Mouse (Mus musculus): ENCODE measurements around the gene Krt1. TPM values are rescaled to one million over a fixed set of nuclear protein-coding genes. Genes with fewer than 3 reads are reported as not detected.

Gene Krt1
- polyA plus RNA-seq, 1 experiment from 2014 or later, result 0.42 TPM

DNA sequence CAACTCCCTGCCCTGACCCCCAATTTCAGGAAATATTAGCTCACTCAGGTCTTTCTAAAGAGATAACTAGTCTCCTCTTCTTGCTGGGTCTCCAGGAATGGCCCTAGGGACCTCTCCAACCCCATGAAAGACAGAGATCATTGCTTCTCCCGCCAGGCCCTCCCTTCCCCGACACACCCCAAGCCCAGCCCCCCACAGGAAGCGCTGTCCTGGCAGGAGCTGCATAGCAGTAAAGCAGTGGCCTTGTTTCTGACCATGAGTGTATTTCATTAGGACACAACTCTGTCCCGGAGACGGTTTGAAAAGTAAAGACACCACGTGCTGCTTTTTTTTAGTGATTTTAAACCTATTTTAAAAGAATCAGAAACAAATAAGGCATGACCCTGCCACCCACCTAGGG is 17.5 kb downstream of the Krt1 start:
- no peak overlapping the region for H3K4me3 ChIP-seq (ENCODE audit: low read depth, low read length)
- no peak for TF ChIP-seq CTCF (IDR thresholded peaks at IDR 0.05)
- no peak for TF ChIP-seq EP300 (IDR thresholded peaks at IDR 0.05)
- no peaks in the 10 kb centered on the region for H3K36me3 ChIP-seq (ENCODE audit: insufficient read depth, low read length)
- DNase-seq (ENCODE audit: low spot score) (no peak), ATAC-seq (no peak)
- H3K9me3 ChIP-seq (ENCODE audit: low read length), result no peaks in the 10 kb centered on the region
- WGBS, result 25% methylated on average over 6 of the region's 6 CpGs
- no peaks in the 10 kb centered on the region for H3K27me3 ChIP-seq (replicated peaks; ENCODE audit: insufficient read depth, low read length)
- no peaks in the 10 kb centered on the region for H3K4me1 ChIP-seq (ENCODE audit: insufficient read depth, low read depth, low read length)
- no peak overlapping the region for H3K27ac ChIP-seq (ENCODE audit: low read length)
- no peak overlapping the region for H3K9ac ChIP-seq (replicated peaks; ENCODE audit: low read depth)
- no peak overlapping the region for H3K4me2 ChIP-seq (replicated peaks; ENCODE audit: low read depth, low read length)

DNA sequence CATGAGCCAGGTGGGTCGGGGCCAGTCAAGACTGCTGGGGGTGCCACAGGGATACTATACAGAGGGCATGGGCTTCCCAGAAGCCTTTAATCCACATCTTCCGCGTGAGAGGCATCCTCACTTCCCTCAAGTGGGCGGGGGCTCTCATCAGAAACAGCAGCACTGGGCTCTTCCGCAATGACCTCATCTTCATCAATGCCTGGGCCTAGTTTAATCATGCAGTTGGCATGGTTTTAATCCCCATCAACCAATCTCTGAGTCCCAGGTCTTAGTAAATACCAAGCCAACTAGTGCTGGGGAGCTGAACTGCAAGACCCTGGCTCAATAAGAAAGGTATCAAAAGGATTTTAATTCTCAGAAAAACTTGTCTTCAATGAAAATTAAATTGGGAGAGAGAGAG is 21.2 kb downstream of the Krt1 start:
- H3K27me3 ChIP-seq (replicated peaks; ENCODE audit: insufficient read depth, low read length), result no peaks in the 10 kb centered on the region
- no peak overlapping the region for H3K27ac ChIP-seq (ENCODE audit: low read length)
- DNase-seq (ENCODE audit: low spot score) (no peak), ATAC-seq (no peak)
- TF ChIP-seq CTCF (IDR thresholded peaks at IDR 0.05) (no peak), EP300 (IDR thresholded peaks at IDR 0.05) (no peak)
- no peaks in the 10 kb centered on the region for H3K4me1 ChIP-seq (ENCODE audit: insufficient read depth, low read depth, low read length)
- no peak overlapping the region for H3K9ac ChIP-seq (replicated peaks; ENCODE audit: low read depth)
- H3K4me3 ChIP-seq (ENCODE audit: low read depth, low read length), result no peak overlapping the region
- H3K4me2 ChIP-seq (replicated peaks; ENCODE audit: low read depth, low read length), result no peak overlapping the region
- H3K36me3 ChIP-seq (ENCODE audit: insufficient read depth, low read length), result no peaks in the 10 kb centered on the region
- WGBS, result 70% methylated on average over 5 of the region's 5 CpGs
- H3K9me3 ChIP-seq (ENCODE audit: low read length), result no peaks in the 10 kb centered on the region

DNA sequence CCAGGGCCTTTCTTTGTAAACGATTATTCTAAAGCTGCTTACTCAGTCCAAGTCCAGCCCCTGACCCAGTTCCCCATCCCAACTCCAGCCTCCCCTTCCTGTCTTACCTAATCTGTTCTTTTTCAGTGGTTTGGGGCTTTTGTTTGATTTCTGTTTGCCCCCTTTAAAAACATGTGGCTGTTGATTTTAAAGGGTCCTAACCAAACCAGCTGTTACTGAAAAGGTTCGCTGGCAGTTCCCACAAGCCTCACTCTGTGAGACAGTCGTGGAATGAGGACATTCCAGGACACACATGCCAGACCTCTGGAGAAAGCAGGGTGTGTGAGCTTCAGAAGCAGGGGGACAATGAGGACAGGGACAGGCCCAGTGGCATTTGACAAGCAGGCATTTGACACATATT is 28.8 kb downstream of the Krt1 start:
- Histone ChIP-seq H3K4me3 (ENCODE audit: low read depth, low read length) (no peak overlapping the region), H3K27me3 (replicated peaks; ENCODE audit: insufficient read depth, low read length) (no peaks in the 10 kb centered on the region), H3K27ac (ENCODE audit: low read length) (no peak overlapping the region), H3K4me1 (ENCODE audit: insufficient read depth, low read depth, low read length) (no peaks in the 10 kb centered on the region), H3K9me3 (ENCODE audit: low read length) (no peaks in the 10 kb centered on the region), H3K36me3 (ENCODE audit: insufficient read depth, low read length) (no peaks in the 10 kb centered on the region), H3K9ac (replicated peaks; ENCODE audit: low read depth) (no peak overlapping the region), H3K4me2 (replicated peaks; ENCODE audit: low read depth, low read length) (no peak overlapping the region)
- no peak for DNase-seq (ENCODE audit: low spot score)
- WGBS, result 19% methylated on average over 3 of the region's 3 CpGs
- no peak for ATAC-seq
- TF ChIP-seq EP300 (IDR thresholded peaks at IDR 0.05) (no peak), CTCF (IDR thresholded peaks at IDR 0.05) (no peak)

DNA sequence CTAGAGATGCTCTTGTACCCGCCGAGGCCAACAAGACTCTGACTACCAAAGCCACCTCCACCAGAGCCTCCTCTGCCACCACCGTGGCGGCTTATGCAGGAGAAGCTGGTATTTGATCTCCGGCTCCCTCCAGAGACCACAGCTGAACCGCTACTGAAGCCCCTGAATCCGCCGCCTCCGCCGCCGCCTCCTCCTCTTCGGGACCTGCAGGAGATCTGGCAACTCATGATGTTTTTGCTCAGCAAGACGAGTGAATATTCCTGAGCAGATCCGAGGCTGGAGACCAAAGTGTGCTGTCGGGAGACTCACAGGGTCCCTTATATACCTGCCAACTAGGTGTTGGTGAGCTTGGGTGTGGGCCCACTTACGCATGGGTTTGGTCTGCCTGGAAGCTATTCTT is 32.7 kb downstream of the Krt1 start, which contains the start of gene Krt2:
TSS of gene Krt2 (minus strand) at position 295 of the 400 bp plus-strand sequence.
- WGBS, result 72% methylated on average over 16 of the region's 16 CpGs

DNA sequence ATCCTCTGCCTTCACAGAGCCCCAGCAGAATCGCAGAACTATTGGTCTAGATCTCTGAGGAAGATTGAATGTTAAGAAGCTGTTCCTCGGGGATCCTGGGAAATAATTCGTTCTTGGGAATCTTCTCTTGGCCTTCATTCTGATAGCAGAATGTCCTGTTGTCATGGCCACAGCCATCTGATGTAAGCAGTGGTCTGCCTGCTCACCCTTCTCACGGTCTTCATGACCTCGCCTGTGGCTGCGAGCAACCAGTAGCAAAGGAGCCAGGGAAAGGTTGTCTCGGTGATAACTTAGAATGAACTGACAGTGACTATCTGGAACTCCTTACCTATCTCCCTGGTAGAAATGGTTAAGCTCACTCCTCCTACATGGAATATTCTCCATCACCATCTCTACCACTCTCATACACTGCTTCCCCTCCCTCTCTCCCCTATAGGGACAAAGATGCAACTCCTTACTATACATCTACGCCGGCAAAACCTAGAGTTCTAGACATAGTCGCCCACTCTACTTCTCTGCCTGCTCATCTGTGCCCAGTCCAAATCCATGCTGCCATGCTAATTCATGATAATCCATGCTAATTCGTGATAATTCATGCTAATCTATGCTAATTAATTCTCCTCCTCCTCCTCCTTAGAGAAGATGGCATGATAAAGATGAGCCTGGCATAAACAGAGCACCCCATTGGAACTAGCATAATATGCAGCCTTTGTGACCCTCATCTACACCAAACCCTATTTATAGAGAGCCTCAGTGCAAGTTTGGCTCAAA is 47.4 kb downstream of the Krt1 start:
- ATAC-seq (no peak), DNase-seq (ENCODE audit: low spot score) (no peak)
- no peaks in the 10 kb centered on the region for H3K4me1 ChIP-seq (ENCODE audit: insufficient read depth, low read depth, low read length)
- no peak overlapping the region for H3K27ac ChIP-seq (ENCODE audit: low read length)
- TF ChIP-seq CTCF (IDR thresholded peaks at IDR 0.05) (no peak), EP300 (IDR thresholded peaks at IDR 0.05) (no peak)
- no peak overlapping the region for H3K9ac ChIP-seq (replicated peaks; ENCODE audit: low read depth)
- no peak overlapping the region for H3K4me2 ChIP-seq (replicated peaks; ENCODE audit: low read depth, low read length)
- H3K36me3 ChIP-seq (ENCODE audit: insufficient read depth, low read length), result no peaks in the 10 kb centered on the region
- WGBS, result 75% methylated on average over 11 of the region's 11 CpGs
- no peaks in the 10 kb centered on the region for H3K9me3 ChIP-seq (ENCODE audit: low read length)
- no peak overlapping the region for H3K4me3 ChIP-seq (ENCODE audit: low read depth, low read length)
- no peaks in the 10 kb centered on the region for H3K27me3 ChIP-seq (replicated peaks; ENCODE audit: insufficient read depth, low read length)

More for the DNA sequence above, 32.7 kb downstream of the Krt1 start, which contains the start of gene Krt2:
- Histone ChIP-seq H3K36me3 (ENCODE audit: insufficient read depth, low read length) (no peaks in the 10 kb centered on the region), H3K4me1 (ENCODE audit: insufficient read depth, low read depth, low read length) (no peaks in the 10 kb centered on the region), H3K27me3 (replicated peaks; ENCODE audit: insufficient read depth, low read length) (no peaks in the 10 kb centered on the region), H3K4me2 (replicated peaks; ENCODE audit: low read depth, low read length) (no peak within 1 kb of the TSS), H3K4me3 (ENCODE audit: low read depth, low read length) (no peak within 1 kb of the TSS), H3K9ac (replicated peaks; ENCODE audit: low read depth) (no peak within 1 kb of the TSS), H3K27ac (ENCODE audit: low read length) (no peak within 1 kb of the TSS), H3K9me3 (ENCODE audit: low read length) (no peaks in the 10 kb centered on the region)
- DNase-seq (ENCODE audit: low spot score) (no peak), ATAC-seq (no peak)
- TF ChIP-seq EP300 (IDR thresholded peaks at IDR 0.05), result no peak
- no peak for TF ChIP-seq CTCF (IDR thresholded peaks at IDR 0.05)

DNA sequence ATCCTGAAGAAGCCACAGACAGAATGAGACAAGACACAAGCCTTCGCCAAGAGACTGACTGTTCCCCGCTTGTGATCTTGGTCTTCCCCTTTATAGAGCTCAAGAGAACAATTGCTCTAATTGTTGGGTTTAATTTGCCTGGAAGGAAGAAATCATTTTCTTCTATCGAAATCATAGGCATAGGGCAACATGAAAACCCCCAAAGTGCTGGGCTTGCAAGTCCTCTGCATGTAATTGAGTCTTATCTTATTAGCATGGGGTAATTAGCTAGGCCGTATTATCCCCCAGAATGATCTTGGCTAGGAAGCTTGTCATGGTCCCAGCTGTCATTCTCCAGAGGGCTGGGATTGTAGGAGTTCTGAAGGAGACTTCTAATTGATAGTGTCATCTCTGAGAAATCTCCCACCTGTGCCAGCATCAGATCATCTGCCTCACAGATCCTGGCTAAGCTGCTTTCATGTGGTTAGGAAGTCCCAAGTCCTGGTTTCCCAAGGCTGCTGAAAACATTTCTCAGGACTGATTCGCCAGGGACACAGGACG is 48.2 kb downstream of the Krt1 start, which contains the start of gene Krt73:
TSS of gene Krt73 (minus strand) at position 51 of the 540 bp plus-strand sequence.
- Histone ChIP-seq H3K9ac (replicated peaks; ENCODE audit: low read depth) (no peak within 1 kb of the TSS), H3K36me3 (ENCODE audit: insufficient read depth, low read length) (no peaks in the 10 kb centered on the region), H3K4me1 (ENCODE audit: insufficient read depth, low read depth, low read length) (no peaks in the 10 kb centered on the region), H3K4me2 (replicated peaks; ENCODE audit: low read depth, low read length) (no peak within 1 kb of the TSS), H3K27ac (ENCODE audit: low read length) (no peak within 1 kb of the TSS), H3K9me3 (ENCODE audit: low read length) (no peaks in the 10 kb centered on the region), H3K4me3 (ENCODE audit: low read depth, low read length) (no peak within 1 kb of the TSS), H3K27me3 (replicated peaks; ENCODE audit: insufficient read depth, low read length) (no peaks in the 10 kb centered on the region)
- ATAC-seq (no peak), DNase-seq (ENCODE audit: low spot score) (no peak)
- WGBS, result 84% methylated on average over 6 of the region's 6 CpGs
- no peak for TF ChIP-seq EP300 (IDR thresholded peaks at IDR 0.05)
- no peak for TF ChIP-seq CTCF (IDR thresholded peaks at IDR 0.05)

Small RNA genes within 50 kb of the gene (microRNA-seq; reads per million reads assigned to microRNA genes)
- not detected for gene Gm44356

Other genes starting within 250 kb of the Krt1 start
- gene Gm5414, start 222.6 kb downstream of the Krt1 start, polyA plus RNA-seq (2015; fragmentation: Nextera tagmentation; extraction: Ambion mirVana), result not detected in 2 replicates
- not detected in 2 replicates for gene Gm5478, start 203.4 kb downstream of the Krt1 start, polyA plus RNA-seq (2015; fragmentation: Nextera tagmentation; extraction: Ambion mirVana)
- not detected in 2 replicates for gene Krt6b, start 170.5 kb downstream of the Krt1 start, polyA plus RNA-seq (2015; fragmentation: Nextera tagmentation; extraction: Ambion mirVana)
- 0.06 and 0.18 TPM in 2 replicates for gene Krt6a, start 156.5 kb downstream of the Krt1 start, polyA plus RNA-seq (2015; fragmentation: Nextera tagmentation; extraction: Ambion mirVana)
- 0.12 TPM in 1 of 2 replicates, not detected in the other for gene Krt5, start 137.9 kb downstream of the Krt1 start, polyA plus RNA-seq (2015; fragmentation: Nextera tagmentation; extraction: Ambion mirVana)
- not detected in 2 replicates for gene Krt71, start 107.7 kb downstream of the Krt1 start, polyA plus RNA-seq (2015; fragmentation: Nextera tagmentation; extraction: Ambion mirVana)
- not detected in 2 replicates for gene Krt72, start 64.3 kb downstream of the Krt1 start, polyA plus RNA-seq (2015; fragmentation: Nextera tagmentation; extraction: Ambion mirVana)
- not detected in 2 replicates for gene Krt73, start 48.4 kb downstream of the Krt1 start, polyA plus RNA-seq (2015; fragmentation: Nextera tagmentation; extraction: Ambion mirVana)
- gene Krt2, start 32.6 kb downstream of the Krt1 start, polyA plus RNA-seq (2015; fragmentation: Nextera tagmentation; extraction: Ambion mirVana), result not detected in 2 replicates
- gene Krt77, start 18.9 kb upstream of the Krt1 start, polyA plus RNA-seq (2015; fragmentation: Nextera tagmentation; extraction: Ambion mirVana), result not detected in 2 replicates
- gene Krt76, start 42.1 kb upstream of the Krt1 start, polyA plus RNA-seq (2015; fragmentation: Nextera tagmentation; extraction: Ambion mirVana), result not detected in 2 replicates
- gene Krt4, start 73.9 kb upstream of the Krt1 start, polyA plus RNA-seq (2015; fragmentation: Nextera tagmentation; extraction: Ambion mirVana), result 2.5 and 2.9 TPM in 2 replicates
- 1.0 and 1.4 TPM in 2 replicates for gene Krt79, start 89.5 kb upstream of the Krt1 start, polyA plus RNA-seq (2015; fragmentation: Nextera tagmentation; extraction: Ambion mirVana)
- 0.08 and 0.20 TPM in 2 replicates for gene Krt78, start 103.5 kb upstream of the Krt1 start, polyA plus RNA-seq (2015; fragmentation: Nextera tagmentation; extraction: Ambion mirVana)
- 353 and 389 TPM in 2 replicates for gene Krt8, start 153.7 kb upstream of the Krt1 start, polyA plus RNA-seq (2015; fragmentation: Nextera tagmentation; extraction: Ambion mirVana)
- 235 and 248 TPM in 2 replicates for gene Krt18, start 177.4 kb upstream of the Krt1 start, polyA plus RNA-seq (2015; fragmentation: Nextera tagmentation; extraction: Ambion mirVana)
- gene Eif4b, start 223.0 kb upstream of the Krt1 start, polyA plus RNA-seq (2015; fragmentation: Nextera tagmentation; extraction: Ambion mirVana), result 54.0 and 61.8 TPM in 2 replicates
- 48.7 and 51.6 TPM in 2 replicates for gene Tns2, start 249.6 kb upstream of the Krt1 start, polyA plus RNA-seq (2015; fragmentation: Nextera tagmentation; extraction: Ambion mirVana)